Mouse (Mus musculus): Measurements from ENCODE around the gene Rassf4. TPM values are rescaled to one million over a fixed set of nuclear protein-coding genes. Genes with fewer than 3 reads are reported as not detected.
"Not testable (repeated sequence)": the region's sequence is repeated elsewhere in the genome, so short reads cannot be mapped to it uniquely, and the experiment has no call there.

The Rassf4 gene
- total RNA-seq, 2 experiments from 2014 or later: 4.5 to 5.7 TPM

DNA sequence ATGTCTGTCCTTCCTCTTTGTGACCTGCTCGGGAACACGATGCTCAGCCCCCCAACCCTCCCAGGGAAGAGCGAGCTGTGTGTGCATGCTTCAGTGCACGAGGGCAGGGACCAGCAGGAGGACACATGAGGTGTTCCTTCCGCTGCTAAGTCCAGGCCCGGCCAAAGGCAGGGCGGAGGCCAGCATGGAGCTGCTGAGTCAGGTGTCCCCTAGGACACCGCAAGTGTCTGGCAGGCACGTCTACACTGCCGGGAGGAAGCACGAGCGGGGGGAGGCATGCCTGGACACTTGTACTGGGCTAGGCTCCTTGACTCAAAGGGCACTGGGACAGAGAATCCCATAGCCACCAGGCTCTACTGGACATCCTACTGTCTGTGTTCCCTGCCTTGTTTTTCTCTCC, 26.0 kb downstream of the Rassf4 start:
- peak in 1 of 2 experiments; percentile 73 for DNase-seq (ENCODE audit: extremely low spot score in 1 of 2, low spot score in 2 of 2)
- intact Hi-C loops (cut with DNase I): no loop called here

- DNase-seq (ENCODE audit: extremely low spot score in 1 of 2, low spot score in 2 of 2): peak in 1 of 2 experiments; percentile 31
- intact Hi-C loops (cut with DNase I): no loop called here
Measured at GRCm38 (mm10) chr6:116644335-116644734, 29.4 kb downstream of the Rassf4 start.

- peak in 1 of 2 experiments; percentile 15 for DNase-seq (ENCODE audit: extremely low spot score in 1 of 2, low spot score in 2 of 2)
- intact Hi-C loops (cut with DNase I): no loop called here
Measured at GRCm38 (mm10) chr6:116643881-116644280, 29.9 kb downstream of the Rassf4 start.

DNA sequence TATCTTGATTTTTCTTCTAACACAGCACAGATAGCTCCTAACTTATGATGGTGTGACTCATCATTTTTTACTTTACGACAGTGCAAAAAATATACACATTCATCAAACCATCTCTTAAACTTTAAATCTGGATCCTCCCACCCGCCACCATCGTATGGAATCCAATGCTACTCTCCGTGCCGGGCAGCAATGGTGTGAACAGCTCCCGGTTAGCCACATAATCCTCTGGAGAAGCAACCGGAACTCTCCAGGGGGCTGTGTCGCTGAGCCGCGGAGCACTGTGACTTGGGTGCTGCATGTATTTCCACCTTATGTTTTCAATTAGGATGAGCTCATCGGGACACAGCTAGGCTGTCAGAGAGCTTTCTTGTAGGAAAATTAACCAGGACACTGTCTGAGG, 30.8 kb downstream of the Rassf4 start:
- DNase-seq (ENCODE audit: extremely low spot score in 1 of 2, low spot score in 2 of 2): peak in 1 of 2 experiments; percentile 36
- intact Hi-C loops (cut with DNase I): no loop called here

DNA sequence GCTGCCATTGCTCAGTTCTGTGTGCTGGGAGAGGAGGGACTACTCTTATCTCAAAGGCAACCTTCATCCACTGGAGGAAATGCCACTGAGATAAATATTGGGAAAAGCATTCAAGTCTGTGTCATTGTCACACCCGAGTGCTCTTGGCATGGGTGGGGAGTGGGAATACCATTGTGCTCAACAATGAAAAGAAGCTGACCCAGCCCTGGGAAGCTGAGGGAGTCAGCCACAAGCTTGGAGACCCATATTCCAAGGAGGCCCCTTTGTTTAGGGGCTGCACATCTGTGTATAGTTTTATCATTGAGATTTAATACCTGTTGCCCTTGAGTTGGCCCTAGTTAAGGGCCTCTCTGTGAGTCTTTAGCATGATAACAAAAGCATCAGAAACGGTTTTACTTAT, 34.1 kb downstream of the Rassf4 start:
- no peak for DNase-seq (ENCODE audit: extremely low spot score in 1 of 2, low spot score in 2 of 2)
- intact Hi-C loops (cut with DNase I): no loop called here

DNA sequence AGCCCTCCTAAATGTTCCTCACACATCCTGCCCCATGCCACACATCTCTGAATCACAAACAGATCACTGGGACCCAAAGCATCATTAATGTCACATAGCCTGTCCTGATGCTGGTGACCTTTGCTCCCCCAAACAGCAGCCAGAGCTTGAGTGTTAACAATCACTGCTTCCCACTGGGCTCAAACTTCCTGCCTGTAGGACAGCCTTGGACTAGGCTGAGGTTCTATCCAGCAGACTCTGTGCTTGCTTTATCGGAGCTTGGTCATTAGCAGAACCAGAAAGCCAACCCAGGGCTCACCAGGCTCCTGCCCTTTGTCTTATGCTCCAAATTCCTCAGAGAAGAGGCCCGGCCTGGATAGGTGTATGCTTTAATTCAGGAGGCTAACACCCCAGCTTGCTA, 34.9 kb downstream of the Rassf4 start:
- intact Hi-C loops (cut with DNase I): no loop called here
- no peak for DNase-seq (ENCODE audit: extremely low spot score in 1 of 2, low spot score in 2 of 2)

DNA sequence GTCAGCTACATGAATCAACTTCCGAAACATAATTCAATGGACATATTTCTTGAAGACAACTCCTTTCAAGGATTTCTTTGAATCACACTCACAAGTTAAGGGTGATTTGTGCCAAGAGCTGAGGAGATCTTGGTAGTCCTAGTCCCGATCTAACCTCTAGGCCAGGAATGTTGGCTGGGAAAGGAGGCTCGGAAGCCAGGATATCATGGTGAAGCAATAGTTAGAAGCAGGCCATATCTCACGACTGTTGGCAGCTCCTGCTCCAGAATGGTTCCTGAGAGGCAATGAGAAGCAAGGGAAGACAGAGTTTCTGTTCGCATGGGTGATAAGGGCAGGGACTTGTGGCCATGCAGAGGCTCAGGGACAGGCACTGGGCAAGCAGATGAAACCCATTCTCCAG, 36.3 kb downstream of the Rassf4 start:
- no peak for DNase-seq (ENCODE audit: extremely low spot score in 1 of 2, low spot score in 2 of 2)
- intact Hi-C loops (cut with DNase I): no loop called here

DNA sequence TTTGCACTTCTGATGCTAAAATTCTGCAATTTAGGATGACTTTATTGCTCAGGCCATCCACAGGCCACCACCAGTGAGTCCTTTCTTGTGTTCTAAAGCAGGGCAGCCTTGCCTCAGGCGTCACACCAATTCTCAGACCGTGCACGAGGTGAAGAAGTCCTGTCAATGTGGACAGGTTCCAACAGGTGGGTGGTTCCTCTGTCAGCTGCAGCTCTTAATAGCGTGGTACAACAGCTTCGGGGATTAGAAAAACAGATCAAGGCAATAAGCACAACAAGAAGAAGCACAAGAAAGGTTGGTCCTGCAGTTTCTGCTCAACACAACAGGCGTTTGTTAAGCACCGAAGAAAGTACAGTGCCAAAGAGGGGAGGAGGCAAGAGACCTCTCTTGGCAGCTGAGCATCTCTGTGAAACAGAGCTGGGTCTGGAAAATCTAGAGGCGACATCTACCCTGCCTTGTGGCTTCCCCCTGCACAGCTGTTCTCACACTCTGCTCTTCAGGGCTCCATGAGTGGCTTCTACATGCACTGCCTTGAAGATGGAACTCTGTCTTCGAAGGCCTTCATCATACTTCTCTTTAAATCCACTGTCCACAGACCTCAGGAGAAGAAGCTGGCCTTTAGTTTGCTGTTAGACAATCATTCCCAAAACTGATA, 37.0 kb downstream of the Rassf4 start:
- no peak for DNase-seq (ENCODE audit: extremely low spot score in 1 of 2, low spot score in 2 of 2)

DNA sequence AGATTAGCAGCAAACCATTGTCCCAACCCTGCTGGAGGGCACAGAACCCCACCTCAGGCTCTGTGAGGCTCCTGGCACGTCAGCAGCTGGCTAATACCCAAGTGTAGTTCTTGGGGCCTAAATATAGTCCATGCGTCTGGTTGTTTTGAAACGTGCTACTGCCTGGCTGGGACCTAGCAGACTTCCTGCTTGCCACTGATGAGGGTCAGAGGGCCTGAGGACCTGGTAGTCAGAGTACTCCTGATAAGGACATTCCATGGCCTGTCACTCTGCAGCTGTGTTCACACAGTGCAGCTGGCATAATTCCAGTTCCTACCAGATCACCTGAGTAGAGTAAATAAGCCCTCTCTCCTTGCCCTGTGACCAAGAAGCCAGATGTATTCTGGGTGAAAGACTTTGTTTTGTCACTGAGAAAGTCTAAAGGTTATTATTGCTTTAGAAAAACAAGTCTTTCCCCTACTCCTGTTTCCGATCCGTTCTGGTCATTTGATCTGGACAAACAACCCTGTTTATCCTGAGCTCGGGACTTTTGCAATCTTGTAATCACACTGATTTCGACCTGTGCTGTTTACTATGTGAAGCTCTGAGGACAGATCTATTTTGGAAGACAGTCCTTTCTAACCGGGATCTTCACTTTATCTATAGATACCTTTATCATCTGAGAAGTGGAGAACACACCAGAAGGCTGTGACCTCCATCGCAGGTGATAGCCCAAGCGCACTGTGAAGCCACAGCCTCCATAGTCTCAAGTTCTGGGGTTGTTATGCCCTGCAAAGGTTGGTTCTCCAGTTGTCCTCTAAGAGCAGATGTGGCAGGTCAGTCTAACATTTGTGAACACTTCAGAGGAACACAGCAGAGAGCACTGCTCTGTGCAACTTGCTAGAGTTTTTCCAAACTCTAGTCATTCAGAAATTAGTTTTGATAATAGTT, 38.2 kb downstream of the Rassf4 start:
- DNase-seq (ENCODE audit: extremely low spot score in 1 of 2, low spot score in 2 of 2): peak in 1 of 2 experiments; percentile 87
- intact Hi-C loops (cut with DNase I): no loop called here

More for the DNA sequence above, 37.0 kb downstream of the Rassf4 start:
- intact Hi-C loops (cut with DNase I): no loop called here

DNA sequence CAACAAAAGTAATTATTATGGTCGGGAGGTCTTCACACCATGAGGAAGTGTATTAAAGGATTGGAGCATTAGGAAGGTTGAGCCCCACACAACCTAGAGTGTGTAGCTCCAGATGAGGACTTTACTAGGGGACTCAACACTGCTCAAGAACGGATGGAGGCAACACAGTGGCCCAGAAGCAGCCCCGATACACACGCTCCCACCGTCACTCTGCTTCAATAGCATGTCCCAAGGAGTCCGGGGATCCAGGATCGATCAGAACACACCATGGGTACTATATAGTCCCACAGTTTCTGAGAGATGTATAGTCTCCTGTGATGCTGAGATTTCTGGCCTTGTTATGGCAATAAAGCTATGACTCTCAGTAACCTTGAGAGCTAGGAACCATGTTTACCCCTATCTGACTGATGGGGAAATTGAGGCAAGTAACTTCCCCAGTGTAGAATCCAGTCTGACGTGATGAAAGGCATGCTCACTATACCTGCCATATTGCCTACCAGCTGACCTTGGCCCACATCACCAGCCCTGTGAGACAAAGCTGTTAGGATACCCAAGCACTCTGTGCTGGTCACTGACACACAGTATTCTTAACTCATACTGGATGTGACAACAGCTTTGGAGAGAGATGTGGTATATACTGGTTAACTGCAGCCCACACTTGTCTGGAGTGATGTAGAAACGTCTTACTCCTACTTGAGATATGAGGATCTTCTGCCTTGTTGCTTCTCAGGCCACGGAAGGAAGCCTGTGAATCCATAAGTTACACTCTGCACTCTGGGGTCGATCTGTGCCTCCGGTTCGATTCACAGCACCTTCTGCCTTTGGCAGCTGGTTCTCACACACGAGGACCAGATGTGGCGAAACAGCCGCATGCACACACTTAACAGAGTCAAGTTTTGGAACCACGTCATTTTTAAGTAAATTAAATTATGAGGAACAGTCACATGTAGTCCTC, 39.7 kb downstream of the Rassf4 start:
- DNase-seq (ENCODE audit: extremely low spot score in 1 of 2, low spot score in 2 of 2): no peak
- intact Hi-C loops (cut with DNase I): no loop called here

GRCm38 (mm10) chr6:116632129-116632528, 41.6 kb downstream of the Rassf4 start:
- intact Hi-C loops (cut with DNase I): no loop called here
- peak in 1 of 2 experiments; percentile 84 for DNase-seq (ENCODE audit: extremely low spot score in 1 of 2, low spot score in 2 of 2)

DNA sequence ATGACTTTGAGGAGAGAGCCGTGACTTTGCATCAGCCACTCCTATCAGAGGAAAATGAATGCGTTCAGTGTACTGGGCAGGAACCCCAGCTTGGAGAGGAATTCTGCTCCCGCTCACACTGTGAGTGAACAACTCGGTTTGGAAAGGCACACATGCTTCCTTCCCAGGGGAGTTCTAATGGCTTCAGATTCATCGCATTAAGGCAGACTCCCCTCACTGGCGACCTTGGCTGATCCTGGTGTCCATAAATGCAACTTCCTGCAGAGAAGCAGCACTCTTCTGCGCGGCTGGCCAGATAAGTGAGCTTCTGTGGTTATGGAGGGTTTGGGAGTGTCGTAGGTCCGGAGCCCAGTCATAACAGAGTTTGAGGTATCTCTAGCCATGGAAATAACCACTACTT, 44.0 kb downstream of the Rassf4 start:
- DNase-seq (ENCODE audit: extremely low spot score in 1 of 2, low spot score in 2 of 2): no peak
- intact Hi-C loops (cut with DNase I): no loop called here

GRCm38 (mm10) chr6:116628539-116629171, 45.1 kb downstream of the Rassf4 start, which contains the start of gene Zfp422:
Gene Zfp422 (minus strand): TSS chr6:116628999.
- DNase-seq (ENCODE audit: extremely low spot score in 1 of 2, low spot score in 2 of 2): peak; percentile 63 to 83
- intact Hi-C loops (cut with DNase I): no loop called here

DNA sequence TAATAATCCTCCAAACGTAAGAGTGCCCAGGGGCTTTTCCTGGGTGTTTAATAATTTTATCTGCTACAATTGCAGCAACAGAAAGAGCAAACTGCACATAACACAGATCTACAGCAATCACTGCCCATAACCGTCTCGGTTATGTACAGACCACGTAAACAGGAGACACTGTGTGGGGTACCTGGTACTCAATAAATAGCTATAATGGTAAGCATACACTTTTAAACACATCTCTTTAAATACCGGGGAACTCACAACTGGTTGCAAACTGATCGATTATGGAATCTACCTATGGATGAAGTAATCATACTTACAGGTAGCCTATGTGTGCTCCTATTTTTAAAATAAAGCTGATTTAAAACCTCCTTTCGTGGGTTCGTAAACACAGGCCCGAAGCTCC, 45.7 kb downstream of the Rassf4 start:
- no peak for DNase-seq (ENCODE audit: extremely low spot score in 1 of 2, low spot score in 2 of 2)
- intact Hi-C loops (cut with DNase I): no loop called here

- intact Hi-C loops (cut with DNase I); DNase-seq (ENCODE audit: extremely low spot score in 1 of 2, low spot score in 2 of 2): not testable (repeated sequence)
Measured at GRCm38 (mm10) chr6:116626417-116626816, 47.3 kb downstream of the Rassf4 start.

DNA sequence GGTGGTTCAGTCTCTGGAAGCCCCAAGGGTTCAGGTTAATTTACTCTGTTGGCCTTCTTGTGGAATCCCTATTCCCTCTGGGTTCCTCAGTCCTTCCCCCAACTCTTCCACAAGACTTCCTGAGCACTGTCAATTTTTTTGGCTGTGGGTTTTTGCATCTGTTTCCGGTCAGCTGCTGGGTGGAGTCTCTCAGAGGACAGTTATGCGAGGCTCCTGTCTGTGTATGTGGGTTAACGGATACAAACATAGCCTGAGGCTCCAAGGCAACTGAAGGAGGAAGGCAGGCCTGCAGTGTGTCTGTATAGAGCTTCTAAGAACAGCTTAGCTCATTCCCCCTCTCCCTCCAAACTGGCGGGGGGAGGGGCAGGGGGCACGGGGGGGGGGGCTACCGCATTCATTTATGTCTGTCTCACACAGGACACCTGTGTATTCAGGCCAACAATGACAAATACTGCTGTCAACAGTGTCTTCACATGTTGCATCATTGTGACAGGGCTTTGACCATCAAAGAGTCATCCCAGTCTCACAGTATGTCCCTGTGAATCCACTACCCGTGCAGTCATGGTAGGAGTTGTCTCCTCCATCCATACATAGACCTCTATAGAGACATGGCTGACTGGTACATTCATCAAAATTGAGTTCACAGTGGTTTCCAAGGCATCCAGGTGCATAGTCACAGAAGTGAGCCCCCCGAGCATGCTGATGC, 52.3 kb downstream of the Rassf4 start:
- no peak for DNase-seq (ENCODE audit: extremely low spot score in 1 of 2, low spot score in 2 of 2)
- intact Hi-C loops (cut with DNase I): no loop called here

DNA sequence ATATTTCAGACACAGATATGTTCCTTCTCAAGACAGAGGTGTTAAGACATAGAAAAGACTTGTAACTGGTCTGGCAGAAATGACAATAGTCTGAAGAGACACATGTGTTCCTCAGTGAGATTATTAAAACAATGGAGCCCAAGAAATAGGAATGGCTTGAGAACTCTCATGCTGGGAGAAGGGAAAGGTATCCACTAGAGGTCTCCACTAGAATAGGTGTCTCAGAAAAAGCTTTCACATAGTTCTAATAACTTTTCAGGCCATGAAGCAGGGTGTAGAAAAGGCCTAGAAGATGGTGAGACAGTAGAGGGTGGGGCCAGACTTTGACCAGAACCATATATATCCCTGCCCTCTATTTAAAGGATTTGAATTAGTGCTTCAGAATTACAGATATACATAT, 55.7 kb downstream of the Rassf4 start:
- intact Hi-C loops (cut with DNase I): no loop called here
- DNase-seq (ENCODE audit: extremely low spot score in 1 of 2, low spot score in 2 of 2): no peak

- intact Hi-C loops (cut with DNase I): no loop called here
Measured at GRCm38 (mm10) chr6:116615719-116616118, 58.0 kb downstream of the Rassf4 start.

More at GRCm38 (mm10) chr6:116615719-116616118, 58.0 kb downstream of the Rassf4 start:
- DNase-seq (ENCODE audit: extremely low spot score in 1 of 2, low spot score in 2 of 2): no peak
